Mouse (Mus musculus) left cerebral cortex, postnatal 14 days (tissue): ENCODE results near the gene Kif1bp. TPM values are rescaled to one million over a fixed set of nuclear protein-coding genes. Genes with fewer than 3 reads are reported as not detected.
"Not testable (repeated sequence)": the region's sequence is repeated elsewhere in the genome, so short reads cannot be mapped to it uniquely, and the experiment has no call there.

Experiments used
- DNase-seq, 2 experiments: peaks; one replicate each; pipeline ENCODE4 v3.0.0; 2021 to 2022; ENCODE audit warnings: low spot score in 2 of 2, mixed read lengths in 1 of 2
- intact Hi-C: fragments of 180-260 bp; cut with DNase I; formaldehyde crosslinking; loops from one replicate; pipeline ENCODE4 v1.15.1; 2025
- long read RNA-seq, 2 experiments: library from polyadenylated mRNA; stranded (forward); transcript quantifications; one replicate each; pipeline ENCODE4 v2.0.0; 2021
- total RNA-seq, 2 experiments: library from RNA; stranded (reverse); gene quantifications; 2 replicates each; pipeline ENCODE4 v1.2.3; 2021

The Kif1bp gene
- 100 to 1,000 TPM; 167 to 172 TPM for total RNA-seq
- long read RNA-seq, experiment 1, transcript Kif1bp-201 (7 exons, 2,472 nt) = major isoform, 349 of 374 reads
- long read RNA-seq, experiment 1, partial matches to known transcripts = 6 of 374 reads
- long read RNA-seq, experiment 1, other reads (novel, unspliced or antisense) = 18 of 374 reads
- long read RNA-seq, experiment 2, transcript Kif1bp-201 (7 exons, 2,472 nt) = major isoform, 282 of 302 reads
- long read RNA-seq, experiment 2, partial matches to known transcripts = 7 of 302 reads
- long read RNA-seq, experiment 2, other reads (novel, unspliced or antisense) = 13 of 302 reads

GRCm38 (mm10) chr10:62578338-62579100 is at the start of gene Kif1bp:
TSS of gene Kif1bp (minus strand) at chr10:62578457.
- intact Hi-C loops = no loop called here

GRCm38 (mm10) chr10:62604161-62604560 is 25.9 kb upstream of the Kif1bp start:
- no peak for DNase-seq
- intact Hi-C loops = no loop called here

More at GRCm38 (mm10) chr10:62578338-62579100, at the start of gene Kif1bp:
- peak; percentile 98 to 99 for DNase-seq

GRCm38 (mm10) chr10:62603233-62604030 is 25.2 kb upstream of the Kif1bp start:
- no peak for DNase-seq
- intact Hi-C loops = no loop called here

GRCm38 (mm10) chr10:62602177-62603040 is 24.2 kb upstream of the Kif1bp start, which contains the start of gene Ddx21:
TSS of gene Ddx21 (minus strand) at chr10:62602281.
- intact Hi-C loops = no loop called here
- DNase-seq = peak; percentile 87 to 89

GRCm38 (mm10) chr10:62601833-62602176 is 23.5 kb upstream of the Kif1bp start:
- DNase-seq = no peak
- intact Hi-C loops = no loop called here

GRCm38 (mm10) chr10:62601053-62601791 is 23.0 kb upstream of the Kif1bp start:
- intact Hi-C loops = no loop called here
- no peak for DNase-seq

- intact Hi-C loops = no loop called here
- no peak for DNase-seq
These were observed 21.8 kb upstream of the Kif1bp start for GRCm38 (mm10) chr10:62600056-62600455.

- DNase-seq, intact Hi-C loops: not testable (repeated sequence)
These were observed 21.1 kb upstream of the Kif1bp start for GRCm38 (mm10) chr10:62599311-62599710.

- intact Hi-C loops = no loop called here
- DNase-seq = no peak
These were observed 14.2 kb upstream of the Kif1bp start for GRCm38 (mm10) chr10:62592496-62592895.

- intact Hi-C loops = no loop called here
- DNase-seq = peak; percentile 95 to 98
These were observed 11.9 kb upstream of the Kif1bp start for GRCm38 (mm10) chr10:62590200-62590599.

- DNase-seq = no peak
- intact Hi-C loops = no loop called here
These were observed 10.4 kb upstream of the Kif1bp start for GRCm38 (mm10) chr10:62588616-62589015.

- intact Hi-C loops = no loop called here
- DNase-seq = no peak
These were observed 5.0 kb upstream of the Kif1bp start for GRCm38 (mm10) chr10:62583245-62583644.

GRCm38 (mm10) chr10:62582701-62583100 is 4.4 kb upstream of the Kif1bp start:
- DNase-seq = no peak
- intact Hi-C loops = no loop called here

- no peak for DNase-seq
- intact Hi-C loops = no loop called here
These were observed 4.0 kb upstream of the Kif1bp start for GRCm38 (mm10) chr10:62582263-62582662.

- intact Hi-C loops = not testable (repeated sequence)
These were observed 872 bp upstream of the Kif1bp start for GRCm38 (mm10) chr10:62579129-62579528.

GRCm38 (mm10) chr10:62577673-62578337 is 452 bp downstream of the Kif1bp start:
- intact Hi-C loops = no loop called here
- peak; percentile 35 to 40 for DNase-seq

More at GRCm38 (mm10) chr10:62579129-62579528, 872 bp upstream of the Kif1bp start:
- DNase-seq = not testable (repeated sequence)

- intact Hi-C loops = no loop called here
- DNase-seq = no peak
These were observed 3.3 kb downstream of the Kif1bp start for GRCm38 (mm10) chr10:62575001-62575400.
